Mouse (Mus musculus) erythroblast, embryonic 14.5 days (primary cell): ENCODE results near the gene Mbnl2.

Experiments used
- GATA1 ChIP-seq: IDR thresholded peaks from 2 replicates; pipeline ENCODE4 v1.6.1; 2012; ENCODE audit warnings: low read length, inconsistent platforms, mixed read lengths
- TAL1 ChIP-seq: IDR thresholded peaks from 3 replicates; pipeline ENCODE4 v1.6.1; 2012; ENCODE audit warnings: low read length, inconsistent platforms, mixed read lengths

- no peak for TF ChIP-seq TAL1
- TF ChIP-seq GATA1 = no peak
Observed at GRCm38 (mm10) chr14:120384615-120385014, 109.1 kb downstream of the Mbnl2 start.
